Mouse (Mus musculus) ovary, adult 2 months (tissue): ENCODE results near the gene Ppid. TPM values are rescaled to one million over a fixed set of nuclear protein-coding genes. Genes with fewer than 3 reads are reported as not detected.

ENCODE experiments used
- polyA plus RNA-seq: library from polyadenylated mRNA; depleted of rRNA; stranded (reverse); fragments of >200 nt; gene quantifications from 2 replicates; pipeline ENCODE4 v1.2.3, GENCODE M21; 2012; rRNA removed

Ppid gene
- polyA plus RNA-seq: 5.0 and 7.4 TPM in 2 replicates

GRCm38 (mm10) chr3:79590863-79591792 is at the start of gene Ppid:
Gene Ppid (plus strand): TSS chr3:79591342.

GRCm38 (mm10) chr3:79567703-79568362 is 23.3 kb upstream of the Ppid start, which contains the start of gene Fnip2:
Gene Fnip2 (minus strand): TSS chr3:79567796.

GRCm38 (mm10) chr3:79628561-79629415 is 37.6 kb downstream of the Ppid start, which contains the start of gene 4930579G24Rik:
Gene 4930579G24Rik (plus strand): TSS chr3:79629079.

GRCm38 (mm10) chr3:79629416-79629730 is 38.2 kb downstream of the Ppid start, which contains the start of gene Etfdh:
Gene Etfdh (minus strand): TSS chr3:79629500.

Other genes starting within 250 kb of the Ppid start
- gene Fnip2, start 23.5 kb upstream of the Ppid start, polyA plus RNA-seq: 3.7 and 5.0 TPM in 2 replicates
- 2.5 and 2.6 TPM in 2 replicates for gene 4930579G24Rik, start 37.7 kb downstream of the Ppid start, polyA plus RNA-seq
- gene Etfdh, start 38.2 kb downstream of the Ppid start, polyA plus RNA-seq: 23.6 and 78.6 TPM in 2 replicates
- gene Rxfp1, start 146.5 kb downstream of the Ppid start, polyA plus RNA-seq: 4.8 and 5.5 TPM in 2 replicates